Mouse (Mus musculus): ENCODE measurements around the gene Dennd5a. TPM values are rescaled to one million over a fixed set of nuclear protein-coding genes. Genes with fewer than 3 reads are reported as not detected.

Dennd5a gene
- polyA plus RNA-seq, 1 experiment from 2014 or later = 13.8 TPM

- H3K9ac ChIP-seq (ENCODE audit: low read length) = no peak overlapping the region
- no peak overlapping the region for H3K27ac ChIP-seq (replicated peaks)
- H3K9me3 ChIP-seq (ENCODE audit: control insufficient read depth, low read length) = no peaks in the 10 kb centered on the region
- no peak overlapping the region for H3K4me2 ChIP-seq (replicated peaks; ENCODE audit: low read depth)
- TF ChIP-seq EP300 (optimal IDR thresholded peaks at IDR 0.05) (no peak), CTCF (IDR thresholded peaks at IDR 0.05; ENCODE audit: low read depth) (no peak)
- DNase-seq (ENCODE audit: low spot score) (no peak), ATAC-seq (ENCODE audit: low FRiP score, low TSS enrichment) (no peak)
- H3K4me1 ChIP-seq (replicated peaks; ENCODE audit: control insufficient read depth, insufficient read depth) = no peaks in the 10 kb centered on the region
- H3K36me3 ChIP-seq (ENCODE audit: control insufficient read depth, insufficient read depth, low read length) = peaks cover 36% of the 10 kb centered on the region
- no peak overlapping the region for H3K4me3 ChIP-seq (ENCODE audit: low read depth, low read length)
- H3K27me3 ChIP-seq (ENCODE audit: control insufficient read depth, insufficient read depth, low read length) = no peaks in the 10 kb centered on the region
- 86% methylated on average over 9 of the region's 9 CpGs for WGBS
These were observed 59.3 kb downstream of the Dennd5a start for GRCm38 (mm10) chr7:109900921-109901320.

GRCm38 (mm10) chr7:109898911-109899310 is 61.4 kb downstream of the Dennd5a start:
- no peak for TF ChIP-seq EP300 (optimal IDR thresholded peaks at IDR 0.05)
- TF ChIP-seq CTCF (IDR thresholded peaks at IDR 0.05; ENCODE audit: low read depth) = no peak
- Histone ChIP-seq H3K9ac (ENCODE audit: low read length) (no peak overlapping the region), H3K4me1 (replicated peaks; ENCODE audit: control insufficient read depth, insufficient read depth) (no peaks in the 10 kb centered on the region), H3K4me2 (replicated peaks; ENCODE audit: low read depth) (no peak overlapping the region), H3K9me3 (ENCODE audit: control insufficient read depth, low read length) (no peaks in the 10 kb centered on the region), H3K4me3 (ENCODE audit: low read depth, low read length) (no peak overlapping the region), H3K27ac (replicated peaks) (no peak overlapping the region), H3K36me3 (ENCODE audit: control insufficient read depth, insufficient read depth, low read length) (peaks cover 40% of the 10 kb centered on the region), H3K27me3 (ENCODE audit: control insufficient read depth, insufficient read depth, low read length) (no peaks in the 10 kb centered on the region)
- no peak for DNase-seq (ENCODE audit: low spot score)
- no peak for ATAC-seq (ENCODE audit: low FRiP score, low TSS enrichment)

DNA sequence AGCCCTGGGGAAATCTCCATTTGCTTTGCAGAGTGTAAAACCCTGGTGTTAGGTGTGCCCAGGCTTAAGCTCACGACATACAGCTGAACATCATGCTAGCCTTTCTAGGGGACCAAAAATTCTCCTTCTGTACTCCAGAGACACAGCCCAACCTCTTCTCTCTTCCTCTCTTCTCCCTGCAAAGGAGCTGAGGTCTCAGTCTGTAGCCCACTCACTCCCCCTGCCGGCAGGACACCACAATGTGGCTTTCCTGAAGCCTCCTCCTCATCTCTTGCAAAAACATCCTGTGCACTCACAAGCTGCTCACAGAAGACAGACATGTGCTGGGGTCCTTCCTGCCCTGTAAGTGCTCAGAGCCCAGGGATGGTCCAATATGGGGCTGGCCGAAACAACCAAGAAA is 67.7 kb downstream of the Dennd5a start:
- H3K4me3 ChIP-seq (ENCODE audit: low read depth, low read length) = no peak overlapping the region
- no peak overlapping the region for H3K4me2 ChIP-seq (replicated peaks; ENCODE audit: low read depth)
- peak; percentile 80 for DNase-seq (ENCODE audit: low spot score)
- no peak overlapping the region for H3K27ac ChIP-seq (replicated peaks)
- no peaks in the 10 kb centered on the region for H3K4me1 ChIP-seq (replicated peaks; ENCODE audit: control insufficient read depth, insufficient read depth)
- peaks cover 24% of the 10 kb centered on the region for H3K36me3 ChIP-seq (ENCODE audit: control insufficient read depth, insufficient read depth, low read length)
- 38% methylated on average over 3 of the region's 3 CpGs for WGBS
- peak; percentile 34; the same call in 1 of the 2 replicates for ATAC-seq (ENCODE audit: low FRiP score, low TSS enrichment)
- H3K9me3 ChIP-seq (ENCODE audit: control insufficient read depth, low read length) = no peaks in the 10 kb centered on the region
- no peak overlapping the region for H3K9ac ChIP-seq (ENCODE audit: low read length)
- TF ChIP-seq CTCF (IDR thresholded peaks at IDR 0.05; ENCODE audit: low read depth) = peak; percentile 88
- no peak for TF ChIP-seq EP300 (optimal IDR thresholded peaks at IDR 0.05)
- no peaks in the 10 kb centered on the region for H3K27me3 ChIP-seq (ENCODE audit: control insufficient read depth, insufficient read depth, low read length)

DNA sequence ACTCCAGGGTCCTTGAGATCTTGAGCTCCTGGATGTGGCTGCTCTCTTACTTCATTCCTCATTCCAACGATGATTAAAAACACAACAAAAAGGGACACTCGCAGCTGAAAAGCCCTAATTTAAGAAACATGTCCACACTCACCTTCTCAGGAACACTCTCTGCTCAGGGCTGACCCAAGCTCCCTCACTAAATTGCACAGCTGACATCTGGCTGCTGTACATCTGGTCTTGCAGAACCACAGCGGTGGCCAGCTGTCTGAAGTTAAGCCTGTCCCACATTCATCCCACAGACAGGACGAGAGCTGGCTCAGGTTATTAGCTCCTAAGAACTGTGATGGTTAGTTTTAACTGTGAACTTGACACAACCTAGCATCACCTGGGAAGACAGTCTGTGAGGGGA is 68.5 kb downstream of the Dennd5a start:
- TF ChIP-seq CTCF (IDR thresholded peaks at IDR 0.05; ENCODE audit: low read depth) (no peak), EP300 (optimal IDR thresholded peaks at IDR 0.05) (no peak)
- 76% methylated on average over 4 of the region's 4 CpGs for WGBS
- H3K4me1 ChIP-seq (replicated peaks; ENCODE audit: control insufficient read depth, insufficient read depth) = no peaks in the 10 kb centered on the region
- H3K9ac ChIP-seq (ENCODE audit: low read length) = no peak overlapping the region
- H3K4me3 ChIP-seq (ENCODE audit: low read depth, low read length) = no peak overlapping the region
- no peak overlapping the region for H3K4me2 ChIP-seq (replicated peaks; ENCODE audit: low read depth)
- H3K36me3 ChIP-seq (ENCODE audit: control insufficient read depth, insufficient read depth, low read length) = peaks cover 19% of the 10 kb centered on the region
- H3K9me3 ChIP-seq (ENCODE audit: control insufficient read depth, low read length) = no peaks in the 10 kb centered on the region
- DNase-seq (ENCODE audit: low spot score) (no peak), ATAC-seq (ENCODE audit: low FRiP score, low TSS enrichment) (no peak)
- no peaks in the 10 kb centered on the region for H3K27me3 ChIP-seq (ENCODE audit: control insufficient read depth, insufficient read depth, low read length)
- H3K27ac ChIP-seq (replicated peaks) = no peak overlapping the region

DNA sequence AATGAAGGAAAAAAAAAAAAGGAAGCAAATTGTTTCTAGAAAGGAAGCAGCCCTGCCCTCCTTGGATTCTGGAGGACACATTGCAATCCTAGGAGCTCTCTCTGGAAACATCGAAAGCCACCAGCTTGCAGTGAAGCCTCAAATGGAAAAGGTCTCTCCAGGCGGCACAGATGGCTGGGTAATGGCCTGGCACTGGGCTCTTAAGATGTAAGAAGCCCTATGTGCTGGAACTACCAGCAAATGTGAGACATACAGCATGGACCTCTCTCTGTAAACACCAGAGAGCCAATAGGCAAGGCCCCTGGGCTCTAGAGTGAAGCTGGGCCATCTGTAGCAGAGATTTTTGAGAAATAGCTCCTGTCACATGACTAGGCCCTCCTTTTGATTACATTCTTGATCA is 70.0 kb downstream of the Dennd5a start:
- TF ChIP-seq CTCF (IDR thresholded peaks at IDR 0.05; ENCODE audit: low read depth) (no peak), EP300 (optimal IDR thresholded peaks at IDR 0.05) (no peak)
- H3K4me2 ChIP-seq (replicated peaks; ENCODE audit: low read depth) = no peak overlapping the region
- H3K36me3 ChIP-seq (ENCODE audit: control insufficient read depth, insufficient read depth, low read length) = peaks cover 13% of the 10 kb centered on the region
- H3K9ac ChIP-seq (ENCODE audit: low read length) = no peak overlapping the region
- no peak overlapping the region for H3K4me3 ChIP-seq (ENCODE audit: low read depth, low read length)
- ATAC-seq (ENCODE audit: low FRiP score, low TSS enrichment) (no peak), DNase-seq (ENCODE audit: low spot score) (no peak)
- H3K4me1 ChIP-seq (replicated peaks; ENCODE audit: control insufficient read depth, insufficient read depth) = no peaks in the 10 kb centered on the region
- H3K27me3 ChIP-seq (ENCODE audit: control insufficient read depth, insufficient read depth, low read length) = no peaks in the 10 kb centered on the region
- WGBS = 85% methylated on average over 2 of the region's 2 CpGs
- H3K9me3 ChIP-seq (ENCODE audit: control insufficient read depth, low read length) = no peaks in the 10 kb centered on the region
- no peak overlapping the region for H3K27ac ChIP-seq (replicated peaks)

DNA sequence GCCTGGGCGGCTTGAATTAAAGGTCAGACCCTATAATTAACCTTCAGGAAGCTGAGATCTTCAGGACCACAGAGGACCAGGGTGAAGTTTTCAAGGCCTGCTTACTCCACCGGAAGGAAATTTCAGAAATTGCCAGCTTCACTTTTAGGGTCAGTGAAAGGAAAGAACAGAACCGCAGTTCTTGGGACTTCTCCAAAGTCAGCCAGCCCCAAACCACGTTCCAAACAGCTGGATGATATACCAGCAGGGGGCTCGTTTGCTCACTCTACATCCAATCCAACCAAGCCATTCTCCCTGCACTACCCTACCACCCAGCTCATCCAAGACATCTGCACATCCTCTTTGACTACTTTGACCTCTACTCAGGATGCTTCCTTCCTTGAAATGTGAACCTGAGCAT is 71.0 kb downstream of the Dennd5a start:
- DNase-seq (ENCODE audit: low spot score) = no peak
- WGBS = 73% methylated on average over 5 of the region's 5 CpGs
- no peaks in the 10 kb centered on the region for H3K9me3 ChIP-seq (ENCODE audit: control insufficient read depth, low read length)
- no peak for TF ChIP-seq CTCF (IDR thresholded peaks at IDR 0.05; ENCODE audit: low read depth)
- TF ChIP-seq EP300 (optimal IDR thresholded peaks at IDR 0.05) = no peak
- no peak overlapping the region for H3K4me3 ChIP-seq (ENCODE audit: low read depth, low read length)
- no peaks in the 10 kb centered on the region for H3K4me1 ChIP-seq (replicated peaks; ENCODE audit: control insufficient read depth, insufficient read depth)
- H3K27ac ChIP-seq (replicated peaks) = no peak overlapping the region
- no peak overlapping the region for H3K9ac ChIP-seq (ENCODE audit: low read length)
- no peak for ATAC-seq (ENCODE audit: low FRiP score, low TSS enrichment)
- no peak overlapping the region for H3K4me2 ChIP-seq (replicated peaks; ENCODE audit: low read depth)
- H3K27me3 ChIP-seq (ENCODE audit: control insufficient read depth, insufficient read depth, low read length) = no peaks in the 10 kb centered on the region
- peaks cover 7% of the 10 kb centered on the region for H3K36me3 ChIP-seq (ENCODE audit: control insufficient read depth, insufficient read depth, low read length)

Measured in stomach, postnatal 0 days (tissue).